Mouse (Mus musculus) lung, postnatal 0 days (tissue): ENCODE data around the gene Tcp11l2. TPM values are rescaled to one million over a fixed set of nuclear protein-coding genes. Genes with fewer than 3 reads are reported as not detected.
A peak's percentile ranks its signal among the peaks of the same experiment; 100 is the strongest.

ENCODE experiments used
- ATAC-seq: fragments of 200-750 bp; cut with Nextera tagmentation; 2 replicates; pipeline ENCODE4 v1.8.0; 2017; ENCODE audit warnings: moderate library complexity
- DNase-seq: peaks from one replicate; pipeline ENCODE4 v3.0.0-alpha.2; 2016; ENCODE audit warnings: low spot score
- H3K27ac ChIP-seq: fragments of 300-500 bp; sonication (generic); 2 replicates; pipeline ENCODE4 v1.5.1; 2014; ENCODE audit warnings: antibody characterized with exemption, mild to moderate bottlenecking, low read length, mixed read lengths
- H3K27me3 ChIP-seq: fragments of 300-500 bp; sonication (generic); replicated peaks from 2 replicates; pipeline ENCODE4 v1.6.1; 2014; ENCODE audit warnings: low read length, mixed read lengths; ENCODE audit not compliant: insufficient read depth
- H3K36me3 ChIP-seq: fragments of 300-500 bp; sonication (generic); 2 replicates; pipeline ENCODE4 v1.6.1; 2014; ENCODE audit warnings: low read length, mixed read lengths; ENCODE audit not compliant: insufficient read depth
- H3K4me1 ChIP-seq: fragments of 300-500 bp; sonication (generic); 2 replicates; pipeline ENCODE4 v1.6.1; 2014; ENCODE audit warnings: antibody characterized with exemption, low read depth, low read length, mixed read lengths; ENCODE audit not compliant: insufficient read depth
- H3K4me2 ChIP-seq: fragments of 300-500 bp; sonication (generic); replicated peaks from 2 replicates; pipeline ENCODE4 v1.6.1; 2014; ENCODE audit warnings: low read depth, mild to moderate bottlenecking, low read length, moderate library complexity, mixed read lengths
- H3K4me3 ChIP-seq: fragments of 300-500 bp; sonication (generic); 2 replicates; pipeline ENCODE4 v1.5.1; 2014; ENCODE audit warnings: low read depth, low read length
- H3K9ac ChIP-seq: fragments of 300-500 bp; sonication (generic); replicated peaks from 2 replicates; pipeline ENCODE4 v1.6.1; 2014; ENCODE audit warnings: low read depth, mild to moderate bottlenecking
- H3K9me3 ChIP-seq: fragments of 300-500 bp; sonication (generic); 2 replicates; pipeline ENCODE4 v1.6.1; 2016; ENCODE audit warnings: low read length, mixed read lengths
- CTCF ChIP-seq: IDR thresholded peaks from 2 replicates; pipeline ENCODE4 v1.5.1; 2016; ENCODE audit warnings: antibody characterized with exemption, mild to moderate bottlenecking
- EP300 ChIP-seq: IDR thresholded peaks from 2 replicates; pipeline ENCODE4 v1.6.1; 2016; ENCODE audit warnings: antibody characterized with exemption, mild to moderate bottlenecking, control low read depth
- WGBS: fragments of 180-500 bp; shearing (Covaris S2); extraction: QIAGEN DNeasy Blood & Tissue Kit; methylation state at CpG from one replicate; pipeline ENCODE4 v1.1.7; 2014; 5-methylcytosine and 5-hydroxymethylcytosine counted together
- polyA plus RNA-seq: library from polyadenylated mRNA; unstranded; fragments of >200 nt; fragmentation: Nextera tagmentation; extraction: Ambion mirVana; gene quantifications from 2 replicates; pipeline ENCODE4 v1.2.1, GENCODE M21; 2015

Tcp11l2 gene
- polyA plus RNA-seq, 1 experiment from 2014 or later = 73.8 TPM

DNA sequence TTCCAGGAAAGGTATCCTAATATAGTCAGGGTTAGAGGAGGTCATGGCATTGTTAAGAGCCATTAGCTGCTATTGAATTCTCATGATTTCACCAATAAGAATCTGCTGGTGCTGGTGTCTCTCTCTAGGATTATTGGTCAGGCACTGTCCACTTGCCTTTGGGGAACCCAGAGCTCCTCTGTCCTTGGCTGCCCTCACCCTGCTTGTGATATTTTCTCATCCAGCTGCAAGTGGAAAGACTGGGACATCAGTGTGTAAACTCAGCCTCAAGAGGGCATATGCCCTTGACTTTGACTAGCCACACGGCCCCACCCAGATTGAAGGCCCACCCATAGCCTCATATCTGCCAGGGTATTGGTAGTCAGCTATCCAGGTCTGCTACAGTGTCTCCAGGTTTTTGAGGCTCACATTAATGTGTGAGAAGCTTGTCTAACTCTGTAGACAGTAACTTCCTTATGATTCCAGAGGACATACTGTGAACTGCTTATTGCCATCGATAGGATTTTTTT lies 15.3 kb downstream of the Tcp11l2 start:
- WGBS = 75% methylated on average over 2 of the region's 2 CpGs
- peaks cover 39% of the 10 kb centered on the region; the same call in 1 of the 2 replicates for H3K36me3 ChIP-seq

GRCm38 (mm10) chr10:84592745-84593144 lies 16.3 kb downstream of the Tcp11l2 start:
- no peak overlapping the region for H3K27ac ChIP-seq
- ATAC-seq (peak; percentile 79), DNase-seq (peak; percentile 82)
- WGBS = 48% methylated on average over 3 of the region's 3 CpGs
- no peaks in the 10 kb centered on the region for H3K27me3 ChIP-seq
- no peak overlapping the region for H3K4me2 ChIP-seq
- H3K4me1 ChIP-seq = no peaks in the 10 kb centered on the region; the same call in 1 of the 2 replicates
- TF ChIP-seq CTCF = no peak
- peak; percentile 15; the same call in 1 of the 2 replicates for TF ChIP-seq EP300
- H3K9me3 ChIP-seq = no peaks in the 10 kb centered on the region
- H3K36me3 ChIP-seq = peaks cover 39% of the 10 kb centered on the region; the same call in 1 of the 2 replicates
- H3K4me3 ChIP-seq = no peak overlapping the region
- no peak overlapping the region for H3K9ac ChIP-seq

More for the DNA sequence above, 15.3 kb downstream of the Tcp11l2 start:
- Histone ChIP-seq H3K9me3 (no peaks in the 10 kb centered on the region), H3K9ac (no peak overlapping the region), H3K4me2 (no peak overlapping the region), H3K27me3 (no peaks in the 10 kb centered on the region), H3K4me3 (no peak overlapping the region), H3K27ac (no peak overlapping the region), H3K4me1 (no peaks in the 10 kb centered on the region)
- no peak for TF ChIP-seq EP300
- ATAC-seq (no peak), DNase-seq (no peak)

DNA sequence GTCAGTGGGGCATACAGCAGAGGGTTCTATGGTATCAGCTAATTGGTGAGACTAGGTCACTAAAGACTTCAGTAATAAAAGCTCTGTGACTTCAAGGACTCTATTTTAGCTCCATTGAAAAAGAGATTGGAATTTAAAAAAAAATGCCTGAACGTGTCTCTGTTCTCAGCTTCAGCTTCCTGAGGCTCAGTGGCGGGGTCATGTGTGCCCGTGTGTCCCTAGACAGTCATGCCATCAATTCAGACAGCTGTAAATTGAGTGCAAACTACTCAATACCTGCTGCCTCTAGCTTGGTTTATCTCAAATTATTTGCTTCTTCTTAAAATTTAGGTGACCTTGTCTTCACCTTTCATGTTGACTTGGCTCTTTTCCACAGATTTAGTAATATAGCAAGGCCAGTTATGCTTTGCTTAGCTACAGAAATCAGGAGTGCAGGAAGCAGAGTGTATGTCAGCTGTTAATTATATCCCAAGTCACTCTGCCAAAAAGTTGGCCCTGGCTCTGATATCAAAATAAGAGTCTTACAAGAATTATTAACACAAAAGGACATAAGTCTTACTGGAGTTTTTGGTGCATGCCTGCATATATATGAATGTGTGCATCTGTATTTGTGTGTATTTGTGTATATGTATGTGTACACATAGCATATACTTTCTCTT lies 20.8 kb downstream of the Tcp11l2 start:
- Histone ChIP-seq H3K4me2 (no peak overlapping the region), H3K27ac (0 out of 2 replicates have a peak overlapping the region, but pooled peaks have one; percentile 9), H3K36me3 (peaks cover 34% of the 10 kb centered on the region; the same call in 1 of the 2 replicates), H3K4me1 (no peaks in the 10 kb centered on the region; the same call in 1 of the 2 replicates), H3K4me3 (no peak overlapping the region), H3K27me3 (no peaks in the 10 kb centered on the region), H3K9me3 (no peaks in the 10 kb centered on the region), H3K9ac (no peak overlapping the region)
- no peak for TF ChIP-seq CTCF
- TF ChIP-seq EP300 = peak; percentile 65
- WGBS = 13% methylated on average over 3 of the region's 3 CpGs
- DNase-seq (peak; percentile 92), ATAC-seq (peak; percentile 75)

DNA sequence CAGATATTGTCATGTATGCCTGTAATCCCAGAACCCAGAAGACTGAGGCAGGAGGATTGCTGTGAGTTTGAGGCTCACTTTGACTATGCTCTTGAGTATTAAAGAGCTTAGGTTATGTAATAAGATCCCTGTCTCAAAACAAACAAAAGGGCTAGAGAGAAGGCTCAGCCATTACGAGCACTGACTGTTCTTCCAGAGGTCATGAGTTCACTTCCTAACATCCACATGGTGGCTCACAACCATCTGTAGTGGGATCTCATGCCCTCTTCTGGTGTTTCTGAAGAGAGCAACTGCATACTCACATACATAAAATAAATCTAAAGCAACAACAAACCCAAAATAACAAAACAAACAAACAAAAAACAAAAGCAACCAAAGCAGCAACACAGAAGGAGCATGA lies 21.7 kb downstream of the Tcp11l2 start:
- H3K9me3 ChIP-seq = no peaks in the 10 kb centered on the region
- no peak overlapping the region for H3K9ac ChIP-seq
- 29% methylated on average over 1 of the region's 1 CpGs for WGBS
- ATAC-seq (no peak), DNase-seq (no peak)
- 0 out of 2 replicates have a peak overlapping the region, but pooled peaks have one; percentile 9 for H3K27ac ChIP-seq
- no peaks in the 10 kb centered on the region; the same call in 1 of the 2 replicates for H3K4me1 ChIP-seq
- H3K27me3 ChIP-seq = no peaks in the 10 kb centered on the region
- H3K4me3 ChIP-seq = no peak overlapping the region
- TF ChIP-seq EP300 = no peak
- TF ChIP-seq CTCF = peak; percentile 42
- H3K36me3 ChIP-seq = peaks cover 27% of the 10 kb centered on the region; the same call in 1 of the 2 replicates
- H3K4me2 ChIP-seq = no peak overlapping the region

- no peak for ATAC-seq
- H3K27me3 ChIP-seq = no peaks in the 10 kb centered on the region
- no peak for DNase-seq
- no peak overlapping the region for H3K4me3 ChIP-seq
- H3K9ac ChIP-seq = no peak overlapping the region
- H3K27ac ChIP-seq = no peak overlapping the region
- H3K36me3 ChIP-seq = peaks cover 27% of the 10 kb centered on the region; the same call in 1 of the 2 replicates
- WGBS = 78% methylated on average over 6 of the region's 6 CpGs
- no peaks in the 10 kb centered on the region; the same call in 1 of the 2 replicates for H3K4me1 ChIP-seq
- TF ChIP-seq EP300 (no peak), CTCF (no peak)
- H3K4me2 ChIP-seq = no peak overlapping the region
- no peaks in the 10 kb centered on the region for H3K9me3 ChIP-seq
Measured at GRCm38 (mm10) chr10:84600136-84600535, 23.7 kb downstream of the Tcp11l2 start.

GRCm38 (mm10) chr10:84604335-84604734 lies 27.9 kb downstream of the Tcp11l2 start:
- Histone ChIP-seq H3K4me2 (no peak overlapping the region), H3K27ac (no peak overlapping the region), H3K36me3 (peaks cover 35% of the 10 kb centered on the region; the same call in 1 of the 2 replicates), H3K9me3 (no peaks in the 10 kb centered on the region), H3K4me1 (no peaks in the 10 kb centered on the region), H3K4me3 (no peak overlapping the region), H3K27me3 (no peaks in the 10 kb centered on the region), H3K9ac (no peak overlapping the region)
- ATAC-seq (no peak), DNase-seq (no peak)
- 64% methylated on average over 1 of the region's 1 CpGs for WGBS
- TF ChIP-seq EP300 = no peak
- TF ChIP-seq CTCF = no peak
